Mouse (Mus musculus) MEL-GATA-1-ER (cell line): ENCODE results near the gene Sclt1.

ENCODE experiments used
- DNase-seq: peaks from one replicate; pipeline ENCODE4 v3.0.0-alpha.2; 2012; ENCODE audit warnings: low read depth; ENCODE audit errors: extremely low read depth

Gene Sclt1

DNA sequence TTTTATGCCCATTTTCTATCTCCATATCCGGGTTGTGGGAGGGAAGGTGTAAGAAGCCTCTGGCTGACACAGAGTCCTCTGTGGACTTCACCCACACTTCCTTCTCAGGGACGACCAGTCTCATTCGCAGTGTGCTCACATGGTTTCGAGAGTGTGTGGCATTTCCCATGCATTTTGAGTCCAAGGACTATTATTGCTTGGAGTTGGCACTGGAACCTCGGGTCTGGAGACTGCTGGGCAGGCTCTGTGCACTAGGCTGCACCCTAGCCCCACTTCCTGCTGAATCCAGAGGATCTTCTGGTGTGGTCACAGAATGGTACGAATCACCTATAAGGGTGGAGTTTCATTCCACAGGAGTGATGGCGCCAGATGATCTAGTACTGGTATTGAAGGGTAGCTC lies 155.4 kb downstream of the Sclt1 start:
- no peak for DNase-seq

DNA sequence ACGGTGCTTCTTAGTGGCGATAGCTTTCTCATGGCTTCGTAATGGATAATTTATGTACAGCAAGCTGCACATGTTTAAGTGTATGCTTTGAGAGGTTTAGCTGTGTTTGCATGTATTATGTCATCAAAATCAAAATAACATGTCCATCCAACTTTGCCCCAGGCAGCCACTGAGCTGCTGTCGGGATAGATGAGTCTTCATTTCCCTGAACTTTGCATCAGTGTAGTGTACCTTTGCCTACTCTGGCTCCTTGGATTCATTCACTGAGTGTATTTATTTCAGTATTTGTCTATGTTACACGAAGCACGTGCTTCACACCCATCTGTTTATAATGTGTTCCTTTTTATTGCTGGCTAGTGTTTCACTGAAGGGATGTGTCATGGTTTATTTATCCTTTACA lies 156.0 kb downstream of the Sclt1 start:
- no peak for DNase-seq

DNA sequence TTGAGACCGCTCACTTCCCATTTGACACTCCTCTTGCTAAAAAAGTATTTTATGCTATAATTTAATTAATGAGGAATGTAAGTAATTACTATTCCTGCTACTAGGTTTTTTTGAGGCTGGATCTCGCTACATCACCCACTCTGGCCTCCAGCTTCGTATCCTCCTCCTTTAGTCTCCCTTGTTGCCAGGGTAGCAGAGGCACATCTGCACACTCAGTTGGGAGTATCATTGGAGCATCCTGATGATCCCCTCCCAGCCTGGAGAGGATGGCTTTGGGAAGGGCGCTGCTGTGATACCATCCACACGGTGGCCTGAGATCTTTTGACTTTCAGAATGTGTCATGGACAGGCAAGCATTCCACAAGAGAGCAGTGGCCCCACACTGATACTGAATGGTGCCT lies 156.8 kb downstream of the Sclt1 start:
- DNase-seq: no peak

DNA sequence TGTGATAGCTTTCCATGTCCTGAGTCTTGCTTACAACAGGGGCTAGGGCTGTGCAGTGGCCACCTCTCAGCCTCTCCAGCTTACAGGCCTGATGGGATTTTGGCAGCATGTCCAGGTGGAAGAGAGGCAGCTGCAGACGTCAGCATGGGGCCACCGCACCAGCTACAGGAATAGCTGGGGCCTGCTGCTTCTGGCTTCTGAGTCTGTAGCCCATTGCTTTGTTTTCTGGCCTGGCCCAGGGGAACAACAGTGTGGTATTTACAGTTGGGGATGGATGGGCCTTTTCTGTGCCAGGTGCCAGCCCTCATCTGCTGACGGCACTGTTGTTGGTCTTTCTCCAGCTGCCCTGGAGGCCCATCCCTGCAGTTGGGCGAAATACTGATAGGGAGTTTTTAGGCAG lies 158.7 kb downstream of the Sclt1 start:
- no peak for DNase-seq

DNA sequence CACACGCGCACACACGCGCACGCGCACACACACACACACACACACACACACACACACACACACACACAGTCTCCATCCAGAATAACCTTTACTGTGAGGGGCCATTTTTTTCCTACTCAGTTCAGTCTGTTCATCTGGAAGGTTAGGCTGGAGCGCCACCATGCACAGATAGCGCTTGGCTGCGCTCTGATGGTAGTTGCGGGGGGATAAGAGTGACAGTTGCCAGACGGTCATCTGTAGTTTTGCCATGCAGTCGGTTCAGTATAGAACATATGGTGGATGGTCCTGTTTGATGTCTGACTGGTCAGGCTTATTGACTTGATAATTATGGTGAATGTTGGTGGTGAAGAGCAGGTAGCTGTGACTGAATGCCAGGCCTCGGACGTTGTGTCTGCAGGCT lies 159.2 kb downstream of the Sclt1 start:
- no peak for DNase-seq

DNA sequence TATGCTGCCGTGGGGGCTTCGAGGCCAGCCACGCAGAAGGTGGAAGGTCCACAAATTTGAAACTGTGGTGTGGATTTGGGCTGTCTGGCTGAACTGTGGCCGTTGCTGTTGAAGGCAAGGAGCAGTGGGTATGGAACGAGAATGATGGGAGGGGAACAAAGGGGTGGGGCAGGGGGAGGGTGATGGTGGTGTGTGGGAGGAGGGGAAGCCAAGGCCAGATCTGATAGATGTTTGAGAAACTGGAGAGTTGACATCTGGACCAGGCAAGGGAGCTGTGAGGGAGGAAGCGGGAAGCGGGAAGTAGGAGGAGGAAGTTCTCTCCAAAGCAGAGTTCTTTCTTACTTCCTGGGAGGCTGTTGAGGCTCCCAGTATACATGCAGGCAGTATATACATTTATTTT lies 160.1 kb downstream of the Sclt1 start:
- no peak for DNase-seq

DNA sequence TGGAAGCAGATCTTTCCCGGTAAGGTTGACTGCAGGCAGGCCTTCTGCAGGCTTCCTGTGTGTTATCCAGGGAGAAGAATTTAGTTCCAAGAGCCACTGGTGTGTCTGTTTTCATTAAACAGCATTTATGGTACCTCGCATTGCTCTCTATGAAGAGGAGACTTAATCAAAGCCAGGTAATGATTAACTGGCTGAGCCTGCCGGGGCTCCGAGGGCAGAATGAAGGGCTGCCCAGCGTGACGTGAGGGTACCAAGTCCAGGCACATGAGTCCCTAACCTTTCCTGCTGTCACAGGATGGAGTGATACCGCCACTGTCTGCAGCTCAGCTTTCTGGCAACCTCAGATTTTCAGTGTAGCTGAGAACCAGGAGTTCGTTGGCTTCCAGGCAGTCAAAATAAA lies 160.9 kb downstream of the Sclt1 start:
- no peak for DNase-seq

DNA sequence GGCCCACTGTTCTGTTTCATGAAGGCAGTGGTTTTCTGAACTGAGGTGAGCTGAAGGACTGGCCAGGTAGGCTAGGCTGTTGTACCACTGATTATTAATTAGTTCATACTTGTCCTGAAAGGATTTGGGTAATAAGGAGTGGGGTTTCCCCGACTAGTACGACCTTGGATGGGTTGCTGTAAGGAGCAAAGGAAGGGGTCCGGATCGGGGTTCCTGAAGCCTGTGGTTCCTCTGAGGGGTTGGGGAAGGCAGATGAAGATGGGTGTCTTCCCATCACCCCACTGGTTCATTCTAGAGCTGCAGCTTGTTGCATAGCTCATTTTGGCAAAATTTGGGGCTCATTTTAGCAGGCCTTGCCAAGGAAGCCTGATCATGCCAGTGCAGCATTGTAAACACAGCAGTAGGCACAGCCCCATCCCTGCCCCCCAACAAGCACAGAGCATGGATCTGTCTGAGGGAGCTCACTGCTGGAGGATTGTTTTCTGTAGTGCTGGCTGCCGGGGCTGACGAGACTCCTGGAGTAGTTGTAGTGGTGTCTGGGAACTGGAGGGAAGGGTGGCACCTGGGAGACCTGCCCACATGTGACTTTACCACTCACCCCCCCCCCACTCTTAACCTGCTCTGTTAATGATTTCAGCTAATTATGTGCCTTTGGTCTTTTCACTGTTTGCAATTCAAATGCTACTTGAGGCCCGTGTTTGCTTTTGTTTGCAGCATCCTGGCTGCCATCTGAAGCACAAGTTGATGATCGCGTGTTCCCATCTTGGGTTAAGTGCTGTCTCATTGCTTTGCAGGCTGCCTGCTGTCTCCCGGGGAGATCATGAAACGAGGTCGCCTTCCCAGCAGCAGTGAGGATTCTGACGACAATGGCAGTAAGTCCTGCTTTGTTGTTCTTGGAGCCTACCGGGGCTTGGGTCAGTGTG lies 161.7 kb downstream of the Sclt1 start:
- no peak for DNase-seq

DNA sequence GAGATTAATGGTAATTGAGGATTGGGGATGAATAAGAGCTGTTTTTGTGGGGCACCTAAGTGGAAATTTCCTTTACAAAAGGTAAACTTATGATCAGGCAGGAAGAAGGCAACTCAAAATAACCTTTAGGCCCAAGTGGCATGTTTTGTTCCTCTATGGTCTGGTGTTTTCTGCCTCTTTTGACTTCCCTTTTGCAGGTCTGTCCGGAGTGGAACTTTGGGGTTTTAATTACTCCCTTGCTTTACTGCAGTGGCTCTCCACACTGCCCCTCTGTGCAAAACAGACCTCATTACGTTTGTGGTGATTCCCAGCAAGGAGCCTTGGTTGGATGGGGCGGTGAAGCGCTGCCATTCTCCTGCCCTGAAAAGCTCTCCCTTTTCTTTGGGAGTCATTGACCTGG lies 162.4 kb downstream of the Sclt1 start:
- no peak for DNase-seq

DNA sequence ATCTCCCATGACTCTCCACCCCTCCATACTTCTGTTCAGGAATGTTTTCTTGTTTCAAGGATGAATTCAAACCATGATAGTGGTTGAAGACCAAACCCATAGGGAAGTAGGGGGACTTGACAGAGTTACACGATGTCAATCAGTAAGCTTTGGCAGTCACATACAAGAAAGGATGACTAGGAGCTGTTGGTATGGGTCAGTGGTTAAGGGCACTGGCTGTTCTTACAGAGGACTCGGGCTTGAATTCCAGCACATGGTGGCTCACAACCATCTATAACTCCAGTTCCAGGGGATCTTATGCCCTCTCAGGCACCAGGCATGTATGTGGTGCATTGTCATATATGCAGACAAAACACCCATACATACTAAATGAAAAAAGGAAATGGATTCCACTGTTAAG lies 165.1 kb downstream of the Sclt1 start:
- no peak for DNase-seq
